Mouse (Mus musculus) midbrain, embryonic 16.5 days (tissue): ENCODE measurements at regions not wholly inside any gene's neighbourhood (a gene's known extent, or its start where the extent isn't known, plus 50 kb on each side); places are given as distances from the start of the nearest gene placed in this dataset.

Source experiments
- ATAC-seq: fragments of 200-750 bp; cut with Nextera tagmentation; 2 replicates; pipeline ENCODE4 v1.8.0; 2017; ENCODE audit warnings: moderate TSS enrichment
- H3K27ac ChIP-seq: fragments of 300-500 bp; sonication (generic); 2 replicates; pipeline ENCODE4 v1.5.1; 2014; ENCODE audit warnings: mild to moderate bottlenecking, low read length, mixed read lengths
- H3K27me3 ChIP-seq: fragments of 300-500 bp; sonication (generic); 2 replicates; pipeline ENCODE4 v1.6.1; 2014; ENCODE audit warnings: low read depth, low read length, mixed read lengths; ENCODE audit not compliant: control insufficient read depth, insufficient read depth
- H3K36me3 ChIP-seq: fragments of 300-500 bp; sonication (generic); 2 replicates; pipeline ENCODE4 v1.6.1; 2014; ENCODE audit warnings: mild to moderate bottlenecking, low read length, moderate library complexity, mixed read lengths; ENCODE audit not compliant: control insufficient read depth, insufficient read depth
- H3K4me1 ChIP-seq: fragments of 300-500 bp; sonication (generic); 2 replicates; pipeline ENCODE4 v1.6.1; 2014; ENCODE audit warnings: mild to moderate bottlenecking, low read length, mixed read lengths; ENCODE audit not compliant: control insufficient read depth, insufficient read depth
- H3K4me2 ChIP-seq: fragments of 300-500 bp; sonication (generic); 2 replicates; pipeline ENCODE4 v1.6.1; 2014; ENCODE audit warnings: mild to moderate bottlenecking, low read length, mixed read lengths
- H3K4me3 ChIP-seq: fragments of 300-500 bp; sonication (generic); 2 replicates; pipeline ENCODE4 v1.5.1; 2014; ENCODE audit warnings: low read depth, mild to moderate bottlenecking, low read length, moderate library complexity, mixed read lengths
- H3K9ac ChIP-seq: fragments of 300-500 bp; sonication (generic); 2 replicates; pipeline ENCODE4 v1.6.1; 2014; ENCODE audit warnings: low read depth, low read length, mixed read lengths
- H3K9me3 ChIP-seq: fragments of 300-500 bp; sonication (generic); replicated peaks from 2 replicates; pipeline ENCODE4 v1.6.1; 2014; ENCODE audit warnings: mild to moderate bottlenecking, low read length, mixed read lengths; ENCODE audit not compliant: control insufficient read depth, poor library complexity, severe bottlenecking
- WGBS: fragments of 180-500 bp; shearing (Covaris S2); extraction: QIAGEN DNeasy Blood & Tissue Kit; methylation state at CpG from one replicate; pipeline ENCODE4 v1.1.7; 2014; 5-methylcytosine and 5-hydroxymethylcytosine counted together

GRCm38 (mm10) chr3:147070972-147071371 lies 218.8 kb downstream of the Ttll7 start:
- no peaks in the 10 kb centered on the region for H3K4me1 ChIP-seq
- no peaks in the 10 kb centered on the region for H3K27me3 ChIP-seq
- 91% methylated on average over 2 of the region's 2 CpGs for WGBS
- H3K4me2 ChIP-seq: no peak overlapping the region
- ATAC-seq: no peak
- no peak overlapping the region for H3K9ac ChIP-seq
- no peak overlapping the region for H3K4me3 ChIP-seq
- H3K36me3 ChIP-seq: no peaks in the 10 kb centered on the region
- no peak overlapping the region for H3K27ac ChIP-seq
- no peaks in the 10 kb centered on the region for H3K9me3 ChIP-seq

- Histone ChIP-seq H3K27ac (no peak overlapping the region), H3K4me3 (no peak overlapping the region), H3K27me3 (no peaks in the 10 kb centered on the region), H3K4me1 (0 out of 2 replicates have a peak, but pooled peaks cover 5% of the 10 kb centered on the region), H3K9ac (no peak overlapping the region), H3K4me2 (no peak overlapping the region), H3K36me3 (no peaks in the 10 kb centered on the region), H3K9me3 (no peaks in the 10 kb centered on the region)
- WGBS: 58% methylated on average over 3 of the region's 3 CpGs
- ATAC-seq: no peak
These were observed 228.0 kb downstream of the Ttll7 start for GRCm38 (mm10) chr3:147080197-147080596.

- H3K27ac ChIP-seq: no peak overlapping the region
- WGBS: 65% methylated on average over 4 of the region's 4 CpGs
- H3K4me2 ChIP-seq: no peak overlapping the region
- H3K4me3 ChIP-seq: no peak overlapping the region
- 0 out of 2 replicates have a peak, but pooled peaks cover 5% of the 10 kb centered on the region for H3K4me1 ChIP-seq
- no peaks in the 10 kb centered on the region for H3K27me3 ChIP-seq
- ATAC-seq: no peak
- H3K9me3 ChIP-seq: no peaks in the 10 kb centered on the region
- H3K9ac ChIP-seq: no peak overlapping the region
- H3K36me3 ChIP-seq: no peaks in the 10 kb centered on the region
These were observed 228.7 kb downstream of the Ttll7 start for GRCm38 (mm10) chr3:147080768-147081448.

- Histone ChIP-seq H3K27me3 (no peaks in the 10 kb centered on the region), H3K4me1 (0 out of 2 replicates have a peak, but pooled peaks cover 5% of the 10 kb centered on the region), H3K4me2 (no peak overlapping the region), H3K36me3 (no peaks in the 10 kb centered on the region), H3K27ac (no peak overlapping the region), H3K4me3 (no peak overlapping the region), H3K9ac (no peak overlapping the region), H3K9me3 (no peaks in the 10 kb centered on the region)
- ATAC-seq: no peak
- 49% methylated on average over 9 of the region's 9 CpGs for WGBS
These were observed 229.6 kb downstream of the Ttll7 start for GRCm38 (mm10) chr3:147081763-147082162.

- 0 out of 2 replicates have a peak, but pooled peaks cover 5% of the 10 kb centered on the region for H3K4me1 ChIP-seq
- ATAC-seq: no peak
- no peaks in the 10 kb centered on the region for H3K9me3 ChIP-seq
- no peaks in the 10 kb centered on the region for H3K36me3 ChIP-seq
- WGBS: 12% methylated on average over 7 of the region's 7 CpGs
- H3K9ac ChIP-seq: no peak overlapping the region
- no peaks in the 10 kb centered on the region for H3K27me3 ChIP-seq
- H3K4me3 ChIP-seq: no peak overlapping the region
- no peak overlapping the region for H3K27ac ChIP-seq
- no peak overlapping the region for H3K4me2 ChIP-seq
These were observed 230.2 kb downstream of the Ttll7 start for GRCm38 (mm10) chr3:147082255-147082943.

GRCm38 (mm10) chr3:147083374-147083773 lies 231.2 kb downstream of the Ttll7 start:
- no peak overlapping the region for H3K27ac ChIP-seq

GRCm38 (mm10) chr3:147083823-147084222 lies 231.7 kb downstream of the Ttll7 start:
- H3K27ac ChIP-seq: no peak overlapping the region

More at GRCm38 (mm10) chr3:147083374-147083773, 231.2 kb downstream of the Ttll7 start:
- Histone ChIP-seq H3K4me3 (no peak overlapping the region), H3K36me3 (no peaks in the 10 kb centered on the region), H3K9ac (no peak overlapping the region), H3K4me2 (peak overlapping the region; percentile 33), H3K9me3 (no peaks in the 10 kb centered on the region), H3K4me1 (0 out of 2 replicates have a peak, but pooled peaks cover 5% of the 10 kb centered on the region), H3K27me3 (no peaks in the 10 kb centered on the region)
- no peak for ATAC-seq
- 19% methylated on average over 11 of the region's 11 CpGs for WGBS

GRCm38 (mm10) chr3:147084624-147085189 lies 232.5 kb downstream of the Ttll7 start:
- Histone ChIP-seq H3K27me3 (no peaks in the 10 kb centered on the region), H3K4me2 (no peak overlapping the region), H3K9me3 (no peaks in the 10 kb centered on the region), H3K4me1 (0 out of 2 replicates have a peak, but pooled peaks cover 5% of the 10 kb centered on the region), H3K9ac (no peak overlapping the region), H3K27ac (no peak overlapping the region), H3K36me3 (no peaks in the 10 kb centered on the region), H3K4me3 (no peak overlapping the region)
- peak; percentile 67; the same call in 1 of the 2 replicates for ATAC-seq
- WGBS: 28% methylated on average over 9 of the region's 9 CpGs

More at GRCm38 (mm10) chr3:147083823-147084222, 231.7 kb downstream of the Ttll7 start:
- Histone ChIP-seq H3K36me3 (no peaks in the 10 kb centered on the region), H3K4me3 (no peak overlapping the region), H3K9me3 (no peaks in the 10 kb centered on the region), H3K27me3 (no peaks in the 10 kb centered on the region), H3K4me1 (0 out of 2 replicates have a peak, but pooled peaks cover 5% of the 10 kb centered on the region), H3K4me2 (no peak overlapping the region), H3K9ac (no peak overlapping the region)
- WGBS: 49% methylated on average over 4 of the region's 4 CpGs
- ATAC-seq: no peak

- no peaks in the 10 kb centered on the region for H3K27me3 ChIP-seq
- H3K4me2 ChIP-seq: no peak overlapping the region
- WGBS: 79% methylated on average over 6 of the region's 6 CpGs
- H3K4me3 ChIP-seq: no peak overlapping the region
- no peaks in the 10 kb centered on the region for H3K9me3 ChIP-seq
- no peak overlapping the region for H3K27ac ChIP-seq
- no peak for ATAC-seq
- H3K36me3 ChIP-seq: no peaks in the 10 kb centered on the region
- H3K9ac ChIP-seq: no peak overlapping the region
- peaks cover 5% of the 10 kb centered on the region; the same call in 1 of the 2 replicates for H3K4me1 ChIP-seq
These were observed 236.0 kb downstream of the Ttll7 start for GRCm38 (mm10) chr3:147088171-147088570.
